Mouse (Mus musculus): ENCODE results near the gene Teddm1b. TPM values are rescaled to one million over a fixed set of nuclear protein-coding genes. Genes with fewer than 3 reads are reported as not detected.
"Not testable (repeated sequence)": the region's sequence is repeated elsewhere in the genome, so short reads cannot be mapped to it uniquely, and the experiment has no call there.

Gene Teddm1b
- total RNA-seq (2021): not detected in 2 replicates
- long read RNA-seq, experiment 1: 0 reads
- long read RNA-seq, experiment 2: 0 reads

GRCm38 (mm10) chr1:153874045-153874444 lies at the start of gene Teddm1b:
Teddm1b (plus strand) TSS chr1:153874345.
- DNase-seq: no peak

- peak; percentile 51 for DNase-seq
Observed at GRCm38 (mm10) chr1:153830746-153831145, 43.4 kb upstream of the Teddm1b start.

GRCm38 (mm10) chr1:153836036-153836435 lies 38.1 kb upstream of the Teddm1b start:
- DNase-seq: no peak

- no peak for DNase-seq
Observed at GRCm38 (mm10) chr1:153842121-153842740, 31.9 kb upstream of the Teddm1b start.

GRCm38 (mm10) chr1:153844042-153844441 lies 30.1 kb upstream of the Teddm1b start, which contains the start of gene Rgsl1:
Rgsl1 (minus strand) TSS chr1:153844142.
- DNase-seq: no peak

GRCm38 (mm10) chr1:153846420-153846819 lies 27.7 kb upstream of the Teddm1b start:
- no peak for DNase-seq

- DNase-seq: no peak
Observed at GRCm38 (mm10) chr1:153846867-153847266, 27.3 kb upstream of the Teddm1b start.

GRCm38 (mm10) chr1:153852696-153853095 lies 21.4 kb upstream of the Teddm1b start:
- DNase-seq: not testable (repeated sequence)

GRCm38 (mm10) chr1:153855946-153856345 lies 18.2 kb upstream of the Teddm1b start:
- no peak for DNase-seq

- not testable (repeated sequence) for DNase-seq
Observed at GRCm38 (mm10) chr1:153880391-153880790, 6.2 kb downstream of the Teddm1b start.

GRCm38 (mm10) chr1:153886024-153886633 lies 12.0 kb downstream of the Teddm1b start:
- no peak for DNase-seq

- DNase-seq: no peak
Observed at GRCm38 (mm10) chr1:153890121-153890520, 16.0 kb downstream of the Teddm1b start.

- no peak for DNase-seq
Observed at GRCm38 (mm10) chr1:153891442-153891841, 17.3 kb downstream of the Teddm1b start, which contains the start of gene Teddm1a. Teddm1a (plus strand) TSS chr1:153891742.

GRCm38 (mm10) chr1:153893746-153894145 lies 19.6 kb downstream of the Teddm1b start:
- DNase-seq: no peak

GRCm38 (mm10) chr1:153894201-153894893 lies 20.2 kb downstream of the Teddm1b start:
- DNase-seq: no peak

- peak; percentile 80 for DNase-seq
Observed at GRCm38 (mm10) chr1:153894979-153895378, 20.8 kb downstream of the Teddm1b start.

GRCm38 (mm10) chr1:153897196-153897595 lies 23.1 kb downstream of the Teddm1b start:
- DNase-seq: no peak

GRCm38 (mm10) chr1:153898989-153899730 lies 25.0 kb downstream of the Teddm1b start:
- no peak for DNase-seq

GRCm38 (mm10) chr1:153899731-153900380 lies 25.7 kb downstream of the Teddm1b start, which contains the start of the genes Glul and Teddm2:
Glul (plus strand) TSS chr1:153899944.
Teddm2 (minus strand) TSS chr1:153900228.
- peak; percentile 98 for DNase-seq

- peak; percentile 59 for DNase-seq
Observed at GRCm38 (mm10) chr1:153900381-153900780, 26.2 kb downstream of the Teddm1b start.

- DNase-seq: peak; percentile 76
Observed at GRCm38 (mm10) chr1:153900860-153901730, 26.9 kb downstream of the Teddm1b start.

Data from adrenal gland, postnatal 14 days (tissue).